ENCODE assay signal across 8 mouse cellular contexts in genomic region chr5:112254282-112254806, GRCm38 (mm10). TPM values are rescaled to one million over a fixed set of nuclear protein-coding genes. Genes with fewer than 3 reads are reported as not detected.
DNase-seq lines count a peak whose midpoint lies in the region; ATAC-seq and TF ChIP-seq lines count a peak whose summit lies in the region.

No protein-coding gene starts in this region.

- TF ChIP-seq CTCF in MEL (IDR thresholded peaks at IDR 0.05 in 2 of 3, conservative IDR thresholded peaks at IDR 0.05 in 1 of 3; ENCODE audit: control insufficient read depth in 1 of 3, insufficient read depth in 1 of 3, low read depth in 2 of 3, low read length in 3 of 3, poor library complexity in 1 of 3, severe bottlenecking in 1 of 3), result no peak
- TF ChIP-seq CTCF in heart, postnatal 0 days (IDR thresholded peaks at IDR 0.05; ENCODE audit: low read depth), result no peak
- no peak for TF ChIP-seq CTCF in small intestine, adult 2 months (IDR thresholded peaks at IDR 0.05; ENCODE audit: extremely low read depth, insufficient read length, insufficient replicate concordance, low read depth, low read length)

- intact Hi-C loops in left cerebral cortex, postnatal 14 days (cut with DNase I), result no loop called here

- WGBS in hindbrain, embryonic 10.5 days, result 93% methylated on average over 7 of the region's 7 CpGs
- WGBS in hindbrain, embryonic 12.5 days, result 73% methylated on average over 7 of the region's 7 CpGs
- WGBS in heart, postnatal 0 days, result 38% methylated on average over 7 of the region's 7 CpGs
- 31% methylated on average over 7 of the region's 7 CpGs for WGBS in small intestine, adult 2 months

- H3K27ac ChIP-seq in hindbrain, embryonic 10.5 days, result peak overlapping the region; percentile 18; the same call in 1 of the 2 replicates
- H3K27ac ChIP-seq in hindbrain, embryonic 12.5 days, result no peak overlapping the region
- H3K27ac ChIP-seq in MEL (ENCODE audit: control insufficient read depth, low read depth, low read length), result peak overlapping the region; percentile 71
- H3K27ac ChIP-seq in heart, postnatal 0 days (ENCODE audit: low read depth), result peak overlapping the region; percentile 55
- H3K27ac ChIP-seq in small intestine, adult 2 months (ENCODE audit: insufficient read depth, low read depth, low read length), result 0 out of 2 replicates have a peak overlapping the region, but pooled peaks have one; percentile 36

- H3K79me2 ChIP-seq in MEL (ENCODE audit: control insufficient read depth, insufficient read depth, low read length, poor library complexity), result no peaks in the 10 kb centered on the region

- H3K36me3 ChIP-seq in hindbrain, embryonic 10.5 days, result no peaks in the 10 kb centered on the region
- no peaks in the 10 kb centered on the region for H3K36me3 ChIP-seq in hindbrain, embryonic 12.5 days
- peaks cover 0 to 12% of the 10 kb centered on the region in 2 experiments; a peak in 2 of 4 replicates for H3K36me3 ChIP-seq in MEL (ENCODE audit: control insufficient read depth in 1 of 2, insufficient read depth in 2 of 2, low read length in 2 of 2)
- no peaks in the 10 kb centered on the region for H3K36me3 ChIP-seq in heart, postnatal 0 days (replicated peaks; ENCODE audit: control insufficient read depth, insufficient read depth, low read length)
- no peaks in the 10 kb centered on the region for H3K36me3 ChIP-seq in small intestine, adult 2 months (ENCODE audit: control insufficient read depth, insufficient read depth, low read length)

- H3K27me3 ChIP-seq in hindbrain, embryonic 10.5 days (ENCODE audit: insufficient read depth, poor library complexity, severe bottlenecking), result peaks cover 12% of the 10 kb centered on the region; the same call in 1 of the 2 replicates
- H3K27me3 ChIP-seq in hindbrain, embryonic 12.5 days, result no peaks in the 10 kb centered on the region; the same call in 1 of the 2 replicates
- H3K27me3 ChIP-seq in MEL (ENCODE audit: control insufficient read depth in 1 of 2, insufficient read depth in 2 of 2, low read length in 2 of 2), result no peaks in the 10 kb centered on the region
- H3K27me3 ChIP-seq in heart, postnatal 0 days (ENCODE audit: control insufficient read depth, insufficient read depth, low read length), result no peaks in the 10 kb centered on the region
- H3K27me3 ChIP-seq in small intestine, adult 2 months (ENCODE audit: control insufficient read depth, insufficient read depth, low read length), result no peaks in the 10 kb centered on the region

- TF ChIP-seq EP300 in MEL (IDR thresholded peaks at IDR 0.05; ENCODE audit: low read depth in 1 of 2, low read length in 2 of 2), result peak in 1 of 2 experiments; percentile 18; a peak in 1 of 4 replicates
- TF ChIP-seq EP300 in heart, postnatal 0 days (IDR thresholded peaks at IDR 0.05; ENCODE audit: low read depth), result 0 out of 2 replicates have a peak, but pooled peaks have one; percentile 31

- H3K4me2 ChIP-seq in hindbrain, embryonic 12.5 days (replicated peaks), result no peak overlapping the region
- H3K4me2 ChIP-seq in heart, postnatal 0 days (ENCODE audit: low read depth, low read length), result no peak overlapping the region

- TF ChIP-seq RAD21 in MEL (IDR thresholded peaks at IDR 0.05; ENCODE audit: low read depth, low read length), result no peak

- no peak for DNase-seq in hindbrain, embryonic 10.5 days (ENCODE audit: low spot score)
- DNase-seq in MEL (ENCODE audit: low read depth, low spot score), result peak; percentile 36
- DNase-seq in cerebellum, postnatal 36 days, result peak; percentile 48 to 50
- peak; percentile 43 for DNase-seq in heart, postnatal 0 days (ENCODE audit: low spot score)
- DNase-seq in left cerebral cortex, postnatal 14 days (ENCODE audit: low spot score in 2 of 2), result peak; percentile 62 to 71
- no peak for DNase-seq in embryo, embryonic 9.5 days (ENCODE audit: extremely low spot score)

- TF ChIP-seq POLR2A in MEL (IDR thresholded peaks at IDR 0.05; ENCODE audit: control insufficient read depth in 1 of 2, insufficient read depth in 1 of 2, low read depth in 1 of 2, low read length in 2 of 2, poor library complexity in 1 of 2), result no peak
- TF ChIP-seq POLR2A in small intestine, adult 2 months (IDR thresholded peaks at IDR 0.05; ENCODE audit: low read depth, low read length), result no peak

- no peak overlapping the region for H3K9ac ChIP-seq in hindbrain, embryonic 12.5 days
- H3K9ac ChIP-seq in MEL (ENCODE audit: control insufficient read depth, low read depth, low read length, poor library complexity, severe bottlenecking), result 0 out of 2 replicates have a peak overlapping the region, but pooled peaks have one; percentile 11
- no peak overlapping the region for H3K9ac ChIP-seq in heart, postnatal 0 days (replicated peaks; ENCODE audit: low read depth, low read length)

- ATAC-seq in hindbrain, embryonic 12.5 days (ENCODE audit: low FRiP score), result no peak
- ATAC-seq in heart, postnatal 0 days (ENCODE audit: insufficient read depth, low read depth), result peak; percentile 73

- H3K4me1 ChIP-seq in hindbrain, embryonic 10.5 days (replicated peaks), result peaks cover 11% of the 10 kb centered on the region
- H3K4me1 ChIP-seq in hindbrain, embryonic 12.5 days, result peaks cover 4% of the 10 kb centered on the region; the same call in 1 of the 2 replicates
- peaks cover 8 to 36% of the 10 kb centered on the region in 2 experiments for H3K4me1 ChIP-seq in MEL (ENCODE audit: control insufficient read depth in 1 of 2, insufficient read depth in 2 of 2, low read length in 2 of 2)
- H3K4me1 ChIP-seq in heart, postnatal 0 days (ENCODE audit: control insufficient read depth, insufficient read depth), result peaks cover 37% of the 10 kb centered on the region
- peaks cover 11% of the 10 kb centered on the region for H3K4me1 ChIP-seq in small intestine, adult 2 months (ENCODE audit: control insufficient read depth, insufficient read depth, insufficient read length, low read length)

- no peak overlapping the region for H3K4me3 ChIP-seq in hindbrain, embryonic 10.5 days
- no peak overlapping the region for H3K4me3 ChIP-seq in hindbrain, embryonic 12.5 days
- H3K4me3 ChIP-seq in MEL (ENCODE audit: control insufficient read depth in 1 of 2, insufficient read depth in 1 of 2, low read depth in 2 of 2, low read length in 2 of 2), result no peak overlapping the region
- H3K4me3 ChIP-seq in heart, postnatal 0 days (ENCODE audit: low read depth, low read length), result no peak overlapping the region
- H3K4me3 ChIP-seq in small intestine, adult 2 months (ENCODE audit: low read depth, low read length), result no peak overlapping the region

- H3K9me3 ChIP-seq in hindbrain, embryonic 10.5 days, result no peaks in the 10 kb centered on the region
- no peaks in the 10 kb centered on the region for H3K9me3 ChIP-seq in hindbrain, embryonic 12.5 days (replicated peaks)
- no peaks in the 10 kb centered on the region for H3K9me3 ChIP-seq in MEL (replicated peaks; ENCODE audit: insufficient read depth, low read length)
- H3K9me3 ChIP-seq in heart, postnatal 0 days (replicated peaks; ENCODE audit: control insufficient read depth, low read length), result no peaks in the 10 kb centered on the region

TF ChIP-seq in MEL, 35 proteins besides CTCF, POLR2A, EP300 and RAD21 (continues in another document):
- TF ChIP-seq ELF1 (IDR thresholded peaks at IDR 0.05; ENCODE audit: low read depth, low read length), result no peak
- TF ChIP-seq KAT2A (conservative IDR thresholded peaks at IDR 0.05; ENCODE audit: low read depth, low read length), result no peak
- no peak for TF ChIP-seq ZMIZ1 (IDR thresholded peaks at IDR 0.05; ENCODE audit: low read depth, low read length)
- no peak for TF ChIP-seq MAZ (IDR thresholded peaks at IDR 0.05; ENCODE audit: low read depth, low read length)
- TF ChIP-seq ZNF384 (IDR thresholded peaks at IDR 0.05; ENCODE audit: low read depth, low read length), result no peak
- TF ChIP-seq MAX (IDR thresholded peaks at IDR 0.05; ENCODE audit: low read length), result no peak
- no peak for TF ChIP-seq UBTF (IDR thresholded peaks at IDR 0.05; ENCODE audit: borderline replicate concordance, insufficient read depth, low read depth, low read length)
- TF ChIP-seq ETS1 (IDR thresholded peaks at IDR 0.05; ENCODE audit: low read depth, low read length), result no peak

RNA-seq across cellular contexts. Expression of gene Crybb1, which starts 1.3 kb away (rescaled TPM):
- 0.19 and 0.42 TPM in 2 replicates for polyA plus RNA-seq in hindbrain, embryonic 10.5 days (2016; fragmentation: Nextera tagmentation; extraction: Ambion mirVana)
- 2.0 and 2.3 TPM in 2 replicates for polyA plus RNA-seq in hindbrain, embryonic 12.5 days (2016; fragmentation: Nextera tagmentation; extraction: Ambion mirVana)
- 0.27 TPM in 1 of 2 replicates, not detected in the other for total RNA-seq in MEL (2012; rRNA removed)
- under 1 TPM in 1 of 2 experiments, not detected in 1; 0.24 TPM for polyA plus RNA-seq in MEL (2012; ENCODE audit: insufficient read depth in 1 of 2, insufficient read length in 2 of 2, low read depth in 1 of 2, low replicate concordance in 2 of 2, missing spikeins in 1 of 2)
- not detected in 2 replicates for total RNA-seq in heart, postnatal 0 days (2014; rRNA removed; ENCODE audit: low replicate concordance)
- 0.26 and 0.54 TPM in 2 replicates for polyA plus RNA-seq in heart, postnatal 0 days (2015; fragmentation: Nextera tagmentation; extraction: Ambion mirVana)
- total RNA-seq in left cerebral cortex, postnatal 14 days (2021), result 10 to 100 TPM; 12.9 to 14.5 TPM
- 0.33 and 0.34 TPM in 2 replicates for polyA plus RNA-seq in small intestine, adult 2 months (2012; rRNA removed)

RNA-seq across cellular contexts. Expression of gene Cryba4, which starts 2.0 kb away (rescaled TPM):
- 0.35 and 1.4 TPM in 2 replicates for polyA plus RNA-seq in hindbrain, embryonic 10.5 days (2016; fragmentation: Nextera tagmentation; extraction: Ambion mirVana)
- 1.8 and 2.3 TPM in 2 replicates for polyA plus RNA-seq in hindbrain, embryonic 12.5 days (2016; fragmentation: Nextera tagmentation; extraction: Ambion mirVana)
- 0.29 and 0.39 TPM in 2 replicates for total RNA-seq in MEL (2012; rRNA removed)
- under 1 TPM in 1 of 2 experiments, not detected in 1; 0.77 TPM for polyA plus RNA-seq in MEL (2012; ENCODE audit: insufficient read depth in 1 of 2, insufficient read length in 2 of 2, low read depth in 1 of 2, low replicate concordance in 2 of 2, missing spikeins in 1 of 2)
- total RNA-seq in heart, postnatal 0 days (2014; rRNA removed; ENCODE audit: low replicate concordance), result 0.39 and 1.6 TPM in 2 replicates
- polyA plus RNA-seq in heart, postnatal 0 days (2015; fragmentation: Nextera tagmentation; extraction: Ambion mirVana), result 3.7 and 4.1 TPM in 2 replicates
- total RNA-seq in left cerebral cortex, postnatal 14 days (2021), result 1 to 10 TPM; 1.2 to 1.5 TPM
- 1.5 and 2.2 TPM in 2 replicates for polyA plus RNA-seq in small intestine, adult 2 months (2012; rRNA removed)

RNA-seq across cellular contexts. Expression of gene Tpst2, which starts 22.1 kb away (rescaled TPM):
- polyA plus RNA-seq in hindbrain, embryonic 10.5 days (2016; fragmentation: Nextera tagmentation; extraction: Ambion mirVana), result 37.2 and 40.9 TPM in 2 replicates
- 31.7 and 35.4 TPM in 2 replicates for polyA plus RNA-seq in hindbrain, embryonic 12.5 days (2016; fragmentation: Nextera tagmentation; extraction: Ambion mirVana)
- 63.1 and 86.1 TPM in 2 replicates for total RNA-seq in MEL (2012; rRNA removed)
- polyA plus RNA-seq in MEL (2012; ENCODE audit: insufficient read depth in 1 of 2, insufficient read length in 2 of 2, low read depth in 1 of 2, low replicate concordance in 2 of 2, missing spikeins in 1 of 2), result 10 to 100 TPM in 1 of 2 experiments, not detected in 1; 57.8 TPM
- 86.1 and 96.0 TPM in 2 replicates for total RNA-seq in heart, postnatal 0 days (2014; rRNA removed; ENCODE audit: low replicate concordance)
- 42.9 and 43.8 TPM in 2 replicates for polyA plus RNA-seq in heart, postnatal 0 days (2015; fragmentation: Nextera tagmentation; extraction: Ambion mirVana)
- total RNA-seq in left cerebral cortex, postnatal 14 days (2021), result 10 to 100 TPM; 41.3 to 42.9 TPM
- polyA plus RNA-seq in small intestine, adult 2 months (2012; rRNA removed), result 29.8 and 35.4 TPM in 2 replicates

Comparison
In these comparisons a context has a peak if more than half of its experiments do, and no peak if none do; other contexts are left out.
1. DNase-seq: peak in MEL (single experiment), cerebellum, postnatal 36 days (2 of 2), heart, postnatal 0 days (single experiment) and left cerebral cortex, postnatal 14 days (2 of 2); none in hindbrain, embryonic 10.5 days (single experiment) and embryo, embryonic 9.5 days (single experiment).